Mouse (Mus musculus): ENCODE data around the gene Garnl3.

GRCm38 (mm10) chr2:33164646-33165045 is 33.2 kb upstream of the Garnl3 start:
- TF ChIP-seq CTCF (IDR thresholded peaks at IDR 0.05): no peak
- TF ChIP-seq POLR2A (IDR thresholded peaks at IDR 0.05; ENCODE audit: insufficient read depth, low read depth, low read length): no peak
- no peak for TF ChIP-seq EP300 (IDR thresholded peaks at IDR 0.05; ENCODE audit: insufficient read depth, low read depth, low read length)
